Mouse (Mus musculus): ENCODE measurements around the gene Gm45261.

The Gm45261 gene

DNA sequence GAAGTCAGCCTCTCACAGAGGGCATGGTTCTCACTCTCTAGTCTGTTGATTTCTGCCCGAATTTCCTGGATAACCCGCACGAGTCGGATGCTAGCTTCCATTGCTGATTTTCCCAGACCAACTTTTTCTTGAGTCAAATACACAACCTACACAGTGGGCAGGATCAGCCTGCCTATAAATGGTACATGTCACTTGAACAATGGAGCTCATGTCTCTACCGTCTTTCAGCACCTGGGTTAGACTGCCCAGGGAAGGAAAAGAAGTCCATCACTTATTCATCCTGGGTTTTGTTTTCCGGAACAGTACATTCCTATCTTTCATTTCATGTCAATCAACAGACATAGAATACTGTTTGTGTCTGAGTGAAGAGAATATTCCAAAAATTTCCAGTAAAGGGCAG is at the start of gene Gm45261:
Gm45261 (minus strand) TSS at position 101 of the 400 bp plus-strand sequence.
- no peak for DNase-seq (ENCODE audit: low spot score)

- no peak for DNase-seq (ENCODE audit: low spot score)
Measured at GRCm38 (mm10) chr1:80504757-80505156, 43.5 kb upstream of the Gm45261 start.

- DNase-seq (ENCODE audit: low spot score): no peak
Measured at GRCm38 (mm10) chr1:80504081-80504480, 42.8 kb upstream of the Gm45261 start.

DNA sequence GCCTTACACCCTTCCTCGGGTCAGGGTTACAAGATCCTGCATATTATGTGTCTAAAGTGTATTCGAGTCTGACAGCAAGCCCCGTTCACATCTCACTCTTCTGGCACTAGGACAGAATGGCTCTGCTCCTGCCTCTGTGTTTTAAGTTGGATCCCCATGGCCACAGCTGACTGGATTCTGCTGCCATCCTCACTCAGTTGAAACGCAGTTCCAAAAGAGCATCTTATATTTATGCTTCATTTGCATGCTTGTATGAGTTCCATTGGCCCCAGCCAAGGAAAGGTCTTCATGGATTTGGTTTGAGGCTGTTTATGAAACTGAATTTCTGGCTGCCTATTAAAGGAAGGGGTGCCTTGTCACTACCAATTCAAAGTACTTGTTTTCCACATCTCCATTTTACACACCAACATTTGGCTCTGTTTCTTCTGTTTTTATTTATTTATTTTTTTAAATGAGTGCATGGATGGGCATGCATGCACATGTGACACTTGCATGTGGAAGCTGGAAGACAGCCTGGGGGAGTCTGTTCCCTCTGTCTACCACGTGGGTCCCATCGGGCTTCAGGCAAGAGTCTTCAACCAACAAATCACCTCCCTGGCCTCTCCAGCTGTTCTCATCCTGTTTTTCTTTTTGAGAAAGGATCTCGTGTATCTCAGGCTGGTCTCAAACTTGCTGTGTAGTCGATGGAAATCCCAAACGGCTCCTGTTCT is 41.4 kb upstream of the Gm45261 start:
- no peak for DNase-seq (ENCODE audit: low spot score)

GRCm38 (mm10) chr1:80499264-80499663 is 38.0 kb upstream of the Gm45261 start:
- DNase-seq (ENCODE audit: low spot score): no peak

DNA sequence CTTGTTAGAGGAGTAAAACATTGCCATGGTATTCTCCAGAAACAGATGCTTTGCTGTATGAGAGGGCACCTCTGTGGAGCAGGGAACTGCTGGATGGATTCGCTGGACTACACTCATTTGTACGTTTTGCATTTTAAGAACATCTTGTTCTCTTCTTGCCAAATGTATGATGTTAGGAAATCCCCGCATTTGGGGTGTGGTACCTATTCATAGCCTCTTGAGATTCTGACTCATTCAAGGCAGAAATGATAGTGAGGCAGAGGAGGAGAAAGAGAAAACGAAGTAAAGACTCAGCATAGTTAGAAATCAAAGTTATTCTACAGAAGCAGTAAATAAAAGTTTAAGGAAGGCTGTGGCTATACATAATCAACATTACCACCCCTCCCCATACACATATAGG is 35.1 kb upstream of the Gm45261 start:
- no peak for DNase-seq (ENCODE audit: low spot score)

DNA sequence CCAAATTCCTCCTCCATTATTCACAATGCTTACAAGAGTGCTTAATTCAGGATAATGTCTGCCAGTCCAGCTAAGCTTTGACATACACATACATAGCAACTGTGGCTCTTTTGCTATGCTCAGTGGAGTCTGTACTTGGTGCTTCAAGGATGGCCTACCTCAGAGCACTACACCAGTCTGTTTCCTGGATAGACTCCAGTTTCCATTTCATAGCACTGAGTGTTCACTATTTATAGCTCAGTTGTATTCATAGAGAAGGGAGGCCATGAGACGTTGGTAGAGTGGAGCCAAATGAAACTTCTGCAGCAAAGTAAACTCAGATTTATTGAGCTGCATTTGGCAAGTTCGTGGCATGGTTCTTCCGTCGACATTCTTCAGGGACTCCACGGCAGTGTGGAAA is 22.2 kb upstream of the Gm45261 start:
- no peak for DNase-seq (ENCODE audit: low spot score)

GRCm38 (mm10) chr1:80474942-80475341 is 13.7 kb upstream of the Gm45261 start:
- no peak for DNase-seq (ENCODE audit: low spot score)

- no peak for DNase-seq (ENCODE audit: low spot score)
Measured at GRCm38 (mm10) chr1:80472395-80472794, 11.1 kb upstream of the Gm45261 start.

DNA sequence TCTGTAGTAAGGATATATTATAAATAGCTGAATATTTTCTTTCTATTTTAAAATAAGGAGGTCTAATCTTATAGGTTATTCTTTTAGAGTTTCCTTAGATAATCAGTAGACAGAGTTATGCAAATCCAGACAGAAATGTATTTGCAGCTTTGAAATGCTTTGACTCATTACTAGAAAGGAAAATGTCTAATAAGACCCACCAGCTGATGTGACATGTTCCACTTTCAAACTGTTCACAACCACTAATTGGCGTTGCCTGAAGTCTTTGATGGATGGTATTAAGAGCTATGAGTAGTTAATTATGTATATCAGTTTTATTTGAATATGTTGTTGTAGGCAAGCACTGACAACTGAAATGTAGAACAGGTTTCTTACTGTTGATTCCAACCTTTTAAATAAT is 1.3 kb downstream of the Gm45261 start:
- no peak for DNase-seq (ENCODE audit: low spot score)

- no peak for DNase-seq (ENCODE audit: low spot score)
Measured at GRCm38 (mm10) chr1:80459477-80459876, 1.8 kb downstream of the Gm45261 start.

GRCm38 (mm10) chr1:80453971-80454370 is 7.3 kb downstream of the Gm45261 start:
- DNase-seq (ENCODE audit: low spot score): no peak

DNA sequence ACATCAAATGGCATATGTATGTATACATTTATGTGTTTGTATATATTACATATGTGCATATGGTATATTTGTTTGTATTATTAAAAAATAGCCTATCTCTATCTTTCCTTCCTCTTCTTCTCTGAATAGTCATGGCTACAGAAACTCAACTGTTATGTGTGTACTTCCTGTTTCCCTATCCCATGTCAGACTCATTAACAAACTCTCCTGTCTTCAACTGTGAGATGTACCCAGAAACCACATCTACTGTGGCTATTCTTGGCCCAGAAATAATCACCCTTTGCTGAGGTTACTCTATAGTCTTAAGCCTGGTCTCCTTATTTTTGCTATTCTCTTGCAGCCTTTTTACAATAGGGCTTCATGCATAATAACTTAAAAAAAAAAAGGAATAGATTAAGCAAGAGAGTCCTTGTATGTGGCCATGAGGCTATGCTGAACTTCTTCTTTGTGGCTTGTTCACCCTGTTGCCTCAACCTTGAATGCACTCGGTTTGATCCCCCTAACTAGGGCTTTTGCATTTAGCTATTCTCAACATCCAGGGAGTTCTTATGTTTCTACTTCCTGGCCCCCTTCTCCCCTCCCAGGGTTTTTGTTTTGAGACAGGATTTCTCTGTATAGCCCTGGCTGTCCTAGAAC is 9.2 kb downstream of the Gm45261 start:
- DNase-seq (ENCODE audit: low spot score): no peak

- no peak for DNase-seq (ENCODE audit: low spot score)
Measured at GRCm38 (mm10) chr1:80447554-80447953, 13.7 kb downstream of the Gm45261 start.

- DNase-seq (ENCODE audit: low spot score): no peak
Measured at GRCm38 (mm10) chr1:80440911-80441310, 20.3 kb downstream of the Gm45261 start.

- no peak for DNase-seq (ENCODE audit: low spot score)
Measured at GRCm38 (mm10) chr1:80438506-80438905, 22.7 kb downstream of the Gm45261 start.

GRCm38 (mm10) chr1:80427946-80428345 is 33.3 kb downstream of the Gm45261 start:
- DNase-seq (ENCODE audit: low spot score): no peak

GRCm38 (mm10) chr1:80427425-80427824 is 33.8 kb downstream of the Gm45261 start:
- no peak for DNase-seq (ENCODE audit: low spot score)

GRCm38 (mm10) chr1:80424666-80425065 is 36.6 kb downstream of the Gm45261 start:
- DNase-seq (ENCODE audit: low spot score): no peak

- no peak for DNase-seq (ENCODE audit: low spot score)
Measured at GRCm38 (mm10) chr1:80418321-80419045, 42.8 kb downstream of the Gm45261 start.

- DNase-seq (ENCODE audit: low spot score): no peak
Measured at GRCm38 (mm10) chr1:80416329-80416728, 44.9 kb downstream of the Gm45261 start.

DNA sequence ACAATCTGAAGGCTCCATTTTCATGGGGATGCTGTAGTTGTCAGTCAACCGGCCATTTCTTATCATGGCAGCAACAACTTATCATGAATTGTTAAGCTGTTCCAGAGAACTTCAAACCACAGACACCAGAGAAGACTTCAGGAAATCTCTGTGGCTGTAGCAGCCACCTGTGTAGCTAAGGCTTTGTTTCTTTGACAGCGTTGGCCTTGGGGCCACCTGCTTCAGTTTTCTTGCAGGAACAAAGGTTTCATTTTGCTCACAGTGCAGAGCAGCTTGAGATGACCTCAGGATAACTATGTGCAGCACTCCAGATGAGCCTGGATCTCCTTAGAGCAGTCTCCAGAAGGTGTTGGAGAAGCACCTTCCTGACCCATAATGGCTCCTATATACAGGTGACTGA is 48.7 kb downstream of the Gm45261 start:
- DNase-seq (ENCODE audit: low spot score): no peak
